Mouse (Mus musculus) E14TG2a.4 (cell line): ENCODE results near the gene Ube2e2.

ENCODE experiments used
- CTCF ChIP-seq: conservative IDR thresholded peaks from 2 replicates; pipeline ENCODE4 v1.5.1; 2014; ENCODE audit warnings: low read length
- NANOG ChIP-seq: IDR thresholded peaks from 2 replicates; pipeline ENCODE4 v1.6.1; 2014; ENCODE audit warnings: borderline replicate concordance, low read length, mixed read lengths
- POU5F1 ChIP-seq: IDR thresholded peaks from 2 replicates; pipeline ENCODE4 v1.6.1; 2014; ENCODE audit warnings: low read length, borderline replicate concordance

GRCm38 (mm10) chr14:18666251-18666650 is 227.8 kb downstream of the Ube2e2 start:
- TF ChIP-seq CTCF (no peak), POU5F1 (no peak), NANOG (peak; percentile 62; the same call in 1 of the 2 replicates)
